Mouse (Mus musculus) WW6 (cell line): ENCODE measurements around the gene Emg1.
"Not testable (repeated sequence)": the region's sequence is repeated elsewhere in the genome, so short reads cannot be mapped to it uniquely, and the experiment has no call there.

Experiments used
- DNase-seq: peaks from one replicate; pipeline ENCODE4 v3.0.0-alpha.2; 2013; ENCODE audit warnings: low read depth, low spot score

The Emg1 gene

GRCm38 (mm10) chr6:124683591-124684417 lies 28.2 kb downstream of the Emg1 start:
- no peak for DNase-seq

GRCm38 (mm10) chr6:124682291-124682690 lies 29.7 kb downstream of the Emg1 start:
- DNase-seq, result not testable (repeated sequence)

- no peak for DNase-seq
Observed at GRCm38 (mm10) chr6:124679486-124679885, 32.5 kb downstream of the Emg1 start.

- DNase-seq, result no peak
Observed at GRCm38 (mm10) chr6:124678769-124679168, 33.2 kb downstream of the Emg1 start.

GRCm38 (mm10) chr6:124676171-124676570 lies 35.8 kb downstream of the Emg1 start:
- DNase-seq, result no peak

GRCm38 (mm10) chr6:124674591-124674990 lies 37.4 kb downstream of the Emg1 start:
- no peak for DNase-seq

GRCm38 (mm10) chr6:124673619-124674018 lies 38.4 kb downstream of the Emg1 start:
- DNase-seq, result no peak

GRCm38 (mm10) chr6:124672100-124672499 lies 39.9 kb downstream of the Emg1 start:
- DNase-seq, result no peak

GRCm38 (mm10) chr6:124670281-124670900 lies 41.6 kb downstream of the Emg1 start:
- DNase-seq, result no peak

- no peak for DNase-seq
Observed at GRCm38 (mm10) chr6:124669234-124669859, 42.6 kb downstream of the Emg1 start.

- DNase-seq, result no peak
Observed at GRCm38 (mm10) chr6:124665011-124665410, 47.0 kb downstream of the Emg1 start.

GRCm38 (mm10) chr6:124664256-124664655 lies 47.7 kb downstream of the Emg1 start:
- no peak for DNase-seq

GRCm38 (mm10) chr6:124663424-124663795 lies 48.6 kb downstream of the Emg1 start:
- DNase-seq, result peak; percentile 20

- DNase-seq, result peak; percentile 100
Observed at GRCm38 (mm10) chr6:124662477-124663423, 49.2 kb downstream of the Emg1 start, which contains the start of gene Lpcat3. Lpcat3 (plus strand) TSS chr6:124663027.

- no peak for DNase-seq
Observed at GRCm38 (mm10) chr6:124661995-124662394, 50.0 kb downstream of the Emg1 start.

GRCm38 (mm10) chr6:124661156-124661806 lies 50.7 kb downstream of the Emg1 start:
- DNase-seq, result no peak

GRCm38 (mm10) chr6:124658067-124658466 lies 53.9 kb downstream of the Emg1 start:
- no peak for DNase-seq

- no peak for DNase-seq
Observed at GRCm38 (mm10) chr6:124655893-124656292, 56.1 kb downstream of the Emg1 start.
